Mouse (Mus musculus): ENCODE results near the gene Cd300a. TPM values are rescaled to one million over a fixed set of nuclear protein-coding genes. Genes with fewer than 3 reads are reported as not detected.

Cd300a gene
- polyA plus RNA-seq, 1 experiment from 2014 or later, result 9.7 TPM

GRCm38 (mm10) chr11:114850066-114850451 lies 39.8 kb upstream of the Cd300a start:
- Histone ChIP-seq H3K36me3 (replicated peaks; ENCODE audit: insufficient read depth, low read length) (no peaks in the 10 kb centered on the region), H3K4me1 (ENCODE audit: insufficient read depth) (peaks cover 17% of the 10 kb centered on the region), H3K4me3 (ENCODE audit: low read depth, low read length) (peak overlapping the region; percentile 70), H3K27ac (ENCODE audit: low read depth) (peak overlapping the region; percentile 97), H3K9me3 (ENCODE audit: low read length) (no peaks in the 10 kb centered on the region), H3K4me2 (ENCODE audit: low read depth, low read length) (peak overlapping the region; percentile 78), H3K27me3 (ENCODE audit: insufficient read depth, low read length) (peaks cover 32% of the 10 kb centered on the region), H3K9ac (replicated peaks) (peak overlapping the region; percentile 87; the same call in 1 of the 2 replicates)
- 32% methylated on average over 5 of the region's 5 CpGs for WGBS (ENCODE audit: insufficient replicate concordance)
- TF ChIP-seq CTCF (IDR thresholded peaks at IDR 0.05; ENCODE audit: low read depth) (no peak), EP300 (IDR thresholded peaks at IDR 0.05; ENCODE audit: low read depth) (no peak)
- ATAC-seq (no peak), DNase-seq (no peak)

GRCm38 (mm10) chr11:114850452-114851268 lies 39.2 kb upstream of the Cd300a start, which contains the start of gene Gprc5c:
Gene Gprc5c (plus strand): TSS chr11:114851152.
- peak within 1 kb of the TSS; percentile 78 for H3K4me2 ChIP-seq (ENCODE audit: low read depth, low read length)
- H3K27me3 ChIP-seq (ENCODE audit: insufficient read depth, low read length), result peaks cover 32% of the 10 kb centered on the region
- TF ChIP-seq EP300 (IDR thresholded peaks at IDR 0.05; ENCODE audit: low read depth), result no peak
- no peak for TF ChIP-seq CTCF (IDR thresholded peaks at IDR 0.05; ENCODE audit: low read depth)
- peak within 1 kb of the TSS; percentile 87 for H3K9ac ChIP-seq (replicated peaks)
- ATAC-seq (peak; percentile 47), DNase-seq (peak; percentile 64)
- peaks cover 22% of the 10 kb centered on the region for H3K4me1 ChIP-seq (ENCODE audit: insufficient read depth)
- 2% methylated on average over 33 of the region's 43 CpGs for WGBS (ENCODE audit: insufficient replicate concordance)
- H3K27ac ChIP-seq (ENCODE audit: low read depth), result peak within 1 kb of the TSS; percentile 97
- H3K4me3 ChIP-seq (ENCODE audit: low read depth, low read length), result peak within 1 kb of the TSS; percentile 70
- no peaks in the 10 kb centered on the region for H3K9me3 ChIP-seq (ENCODE audit: low read length)
- no peaks in the 10 kb centered on the region for H3K36me3 ChIP-seq (replicated peaks; ENCODE audit: insufficient read depth, low read length)

GRCm38 (mm10) chr11:114851269-114851607 lies 38.6 kb upstream of the Cd300a start:
- peaks cover 22% of the 10 kb centered on the region for H3K4me1 ChIP-seq (ENCODE audit: insufficient read depth)
- peak overlapping the region; percentile 87 for H3K9ac ChIP-seq (replicated peaks)
- no peaks in the 10 kb centered on the region for H3K9me3 ChIP-seq (ENCODE audit: low read length)
- no peaks in the 10 kb centered on the region for H3K36me3 ChIP-seq (replicated peaks; ENCODE audit: insufficient read depth, low read length)
- peak overlapping the region; percentile 70 for H3K4me3 ChIP-seq (ENCODE audit: low read depth, low read length)
- H3K27ac ChIP-seq (ENCODE audit: low read depth), result peak overlapping the region; percentile 97
- TF ChIP-seq EP300 (IDR thresholded peaks at IDR 0.05; ENCODE audit: low read depth) (no peak), CTCF (IDR thresholded peaks at IDR 0.05; ENCODE audit: low read depth) (no peak)
- ATAC-seq, result peak; percentile 57
- no peak for DNase-seq
- H3K4me2 ChIP-seq (ENCODE audit: low read depth, low read length), result peak overlapping the region; percentile 78
- 1% methylated on average over 27 of the region's 27 CpGs for WGBS (ENCODE audit: insufficient replicate concordance)
- peaks cover 32% of the 10 kb centered on the region for H3K27me3 ChIP-seq (ENCODE audit: insufficient read depth, low read length)

GRCm38 (mm10) chr11:114851608-114852310 lies 38.1 kb upstream of the Cd300a start:
- Histone ChIP-seq H3K4me2 (ENCODE audit: low read depth, low read length) (peak overlapping the region; percentile 78), H3K36me3 (replicated peaks; ENCODE audit: insufficient read depth, low read length) (no peaks in the 10 kb centered on the region), H3K4me1 (ENCODE audit: insufficient read depth) (peaks cover 22% of the 10 kb centered on the region), H3K9me3 (ENCODE audit: low read length) (no peaks in the 10 kb centered on the region), H3K27ac (ENCODE audit: low read depth) (peak overlapping the region; percentile 97), H3K4me3 (ENCODE audit: low read depth, low read length) (peak overlapping the region; percentile 70), H3K9ac (replicated peaks) (peak overlapping the region; percentile 87), H3K27me3 (ENCODE audit: insufficient read depth, low read length) (peaks cover 32% of the 10 kb centered on the region)
- WGBS (ENCODE audit: insufficient replicate concordance), result under 1% methylated on average over 62 of the region's 65 CpGs
- TF ChIP-seq CTCF (IDR thresholded peaks at IDR 0.05; ENCODE audit: low read depth), result no peak
- no peak for TF ChIP-seq EP300 (IDR thresholded peaks at IDR 0.05; ENCODE audit: low read depth)
- peak; percentile 82 for DNase-seq
- ATAC-seq, result peak; percentile 80

DNA sequence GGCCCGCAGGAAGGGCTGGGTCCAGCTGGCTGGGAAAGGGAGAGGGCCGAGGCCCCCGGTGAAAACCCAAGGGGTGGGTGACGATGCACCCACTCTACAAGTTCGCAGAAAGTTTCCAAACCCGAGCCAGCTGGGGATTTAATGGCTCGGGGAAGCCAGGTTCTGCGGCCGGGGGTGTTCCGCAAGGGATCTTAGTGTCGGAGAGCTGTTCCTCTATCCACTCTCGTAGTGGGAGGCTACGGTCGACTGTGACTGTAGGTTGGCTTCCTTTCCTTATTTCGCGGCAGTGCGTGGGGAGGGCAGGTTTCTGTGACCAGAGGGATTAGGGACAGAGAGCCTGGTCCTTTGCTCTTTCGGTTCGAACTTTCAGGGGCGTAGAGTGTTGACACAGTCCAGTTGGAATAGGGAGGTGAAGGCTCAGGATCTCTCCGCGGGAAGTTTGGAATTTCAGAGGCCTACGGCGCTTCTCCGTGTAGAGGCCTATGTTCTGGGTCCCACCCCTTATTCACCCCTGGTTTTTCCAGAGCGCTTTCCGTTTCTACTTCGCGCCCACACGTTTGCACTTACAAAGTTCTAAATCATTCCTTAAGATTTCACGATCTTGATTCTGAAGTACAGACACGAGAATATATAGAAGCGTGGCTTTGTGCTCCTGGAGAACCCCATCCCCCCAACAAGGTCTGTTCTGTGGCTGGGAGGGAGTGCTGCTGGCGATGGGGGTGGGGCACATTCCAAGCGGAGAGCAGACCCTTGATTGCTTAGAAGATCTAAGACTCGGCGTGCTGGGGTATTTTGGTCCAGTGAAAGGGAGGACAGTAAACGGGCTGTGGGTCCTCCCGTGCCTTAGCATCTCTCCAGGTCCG lies 37.3 kb upstream of the Cd300a start:
- peak; percentile 41 for DNase-seq
- Histone ChIP-seq H3K9ac (replicated peaks) (peak overlapping the region; percentile 87), H3K4me2 (ENCODE audit: low read depth, low read length) (peak overlapping the region; percentile 78), H3K27me3 (ENCODE audit: insufficient read depth, low read length) (peaks cover 32% of the 10 kb centered on the region), H3K36me3 (replicated peaks; ENCODE audit: insufficient read depth, low read length) (no peaks in the 10 kb centered on the region), H3K9me3 (ENCODE audit: low read length) (no peaks in the 10 kb centered on the region), H3K27ac (ENCODE audit: low read depth) (peak overlapping the region; percentile 97), H3K4me3 (ENCODE audit: low read depth, low read length) (peak overlapping the region; percentile 70), H3K4me1 (ENCODE audit: insufficient read depth) (peaks cover 22% of the 10 kb centered on the region)
- WGBS (ENCODE audit: insufficient replicate concordance), result 2% methylated on average over 39 of the region's 40 CpGs
- ATAC-seq, result no peak
- TF ChIP-seq CTCF (IDR thresholded peaks at IDR 0.05; ENCODE audit: low read depth) (no peak), EP300 (IDR thresholded peaks at IDR 0.05; ENCODE audit: low read depth) (no peak)
